Mouse (Mus musculus) embryonic facial prominence, embryonic 11.5 days (tissue): ENCODE measurements around the gene Vdac1. TPM values are rescaled to one million over a fixed set of nuclear protein-coding genes. Genes with fewer than 3 reads are reported as not detected.
A peak's percentile ranks its signal among the peaks of the same experiment; 100 is the strongest.

Source experiments
- ATAC-seq: fragments of 200-750 bp; cut with Nextera tagmentation; replicated peaks from 2 replicates; pipeline ENCODE4 v1.8.0; 2017; ENCODE audit warnings: low read depth; ENCODE audit not compliant: insufficient number of reproducible peaks, low FRiP score, low TSS enrichment
- DNase-seq: peaks from one replicate; pipeline ENCODE4 v3.0.0-alpha.2; 2015; ENCODE audit warnings: low spot score
- H3K27ac ChIP-seq: fragments of 300-500 bp; sonication (generic); replicated peaks from 2 replicates; pipeline ENCODE4 v1.5.1; 2014; ENCODE audit warnings: mild to moderate bottlenecking, low read depth, low read length, control low read depth
- H3K27me3 ChIP-seq: fragments of 300-500 bp; sonication (generic); 2 replicates; pipeline ENCODE4 v1.6.1; 2014; ENCODE audit warnings: mild to moderate bottlenecking, low read length, moderate library complexity, mixed read lengths; ENCODE audit not compliant: control insufficient read depth, insufficient read depth
- H3K36me3 ChIP-seq: fragments of 300-500 bp; sonication (generic); replicated peaks from 2 replicates; pipeline ENCODE4 v1.6.1; 2014; ENCODE audit warnings: low read depth, mild to moderate bottlenecking, low read length, moderate library complexity, mixed read lengths; ENCODE audit not compliant: control insufficient read depth, insufficient read depth
- H3K4me1 ChIP-seq: fragments of 300-500 bp; sonication (generic); 2 replicates; pipeline ENCODE4 v1.6.1; 2014; ENCODE audit warnings: low read length, mixed read lengths; ENCODE audit not compliant: control insufficient read depth, insufficient read depth
- H3K4me2 ChIP-seq: fragments of 300-500 bp; sonication (generic); 2 replicates; pipeline ENCODE4 v1.6.1; 2014; ENCODE audit warnings: low read depth, mild to moderate bottlenecking, control low read depth, low read length, moderate library complexity
- H3K4me3 ChIP-seq: fragments of 300-500 bp; sonication (generic); 2 replicates; pipeline ENCODE4 v1.5.1; 2014; ENCODE audit warnings: low read depth, low read length, control low read depth
- H3K9ac ChIP-seq: fragments of 300-500 bp; sonication (generic); replicated peaks from 2 replicates; pipeline ENCODE4 v1.6.1; 2014; ENCODE audit warnings: mild to moderate bottlenecking, control low read depth, low read length
- H3K9me3 ChIP-seq: fragments of 300-500 bp; sonication (generic); replicated peaks from 2 replicates; pipeline ENCODE4 v1.6.1; 2016; ENCODE audit warnings: mild to moderate bottlenecking, low read length, inconsistent platforms, mixed read lengths; ENCODE audit not compliant: control insufficient read depth
- WGBS: fragments of 180-500 bp; shearing (Covaris S2); extraction: QIAGEN DNeasy Blood & Tissue Kit; methylation state at CpG from one replicate; pipeline ENCODE4 v1.1.7; 2014; 5-methylcytosine and 5-hydroxymethylcytosine counted together
- polyA plus RNA-seq: library from polyadenylated mRNA; unstranded; fragments of >200 nt; fragmentation: Nextera tagmentation; extraction: Ambion mirVana; gene quantifications from 2 replicates; pipeline ENCODE4 v1.2.1, GENCODE M21; 2014

Vdac1 gene
- polyA plus RNA-seq, 1 experiment from 2014 or later: 222 TPM

GRCm38 (mm10) chr11:52339512-52339911 is 21.1 kb upstream of the Vdac1 start:
- no peak for ATAC-seq
- H3K27ac ChIP-seq: no peak overlapping the region
- WGBS: 94% methylated on average over 12 of the region's 12 CpGs
- no peak for DNase-seq
- H3K9me3 ChIP-seq: no peaks in the 10 kb centered on the region
- no peak overlapping the region for H3K9ac ChIP-seq
- no peak overlapping the region for H3K4me3 ChIP-seq
- H3K4me2 ChIP-seq: no peak overlapping the region
- no peaks in the 10 kb centered on the region for H3K4me1 ChIP-seq
- H3K27me3 ChIP-seq: no peaks in the 10 kb centered on the region
- no peaks in the 10 kb centered on the region for H3K36me3 ChIP-seq

GRCm38 (mm10) chr11:52340123-52340864 is 20.4 kb upstream of the Vdac1 start:
- DNase-seq: no peak
- no peaks in the 10 kb centered on the region for H3K4me1 ChIP-seq
- no peak overlapping the region for H3K27ac ChIP-seq
- no peaks in the 10 kb centered on the region for H3K27me3 ChIP-seq
- H3K9ac ChIP-seq: no peak overlapping the region
- no peaks in the 10 kb centered on the region for H3K9me3 ChIP-seq
- no peaks in the 10 kb centered on the region for H3K36me3 ChIP-seq
- 85% methylated on average over 12 of the region's 12 CpGs for WGBS
- ATAC-seq: no peak
- H3K4me2 ChIP-seq: no peak overlapping the region
- no peak overlapping the region for H3K4me3 ChIP-seq

- Histone ChIP-seq H3K36me3 (no peaks in the 10 kb centered on the region), H3K4me3 (no peak overlapping the region), H3K27ac (no peak overlapping the region), H3K9me3 (no peaks in the 10 kb centered on the region), H3K4me1 (no peaks in the 10 kb centered on the region), H3K27me3 (no peaks in the 10 kb centered on the region), H3K4me2 (no peak overlapping the region), H3K9ac (no peak overlapping the region)
- 55% methylated on average over 9 of the region's 9 CpGs for WGBS
- no peak for ATAC-seq
- no peak for DNase-seq
Measured at GRCm38 (mm10) chr11:52341001-52341400, 19.7 kb upstream of the Vdac1 start.

GRCm38 (mm10) chr11:52341476-52341875 is 19.2 kb upstream of the Vdac1 start:
- H3K36me3 ChIP-seq: no peaks in the 10 kb centered on the region
- H3K27ac ChIP-seq: no peak overlapping the region
- H3K27me3 ChIP-seq: no peaks in the 10 kb centered on the region
- no peak for DNase-seq
- H3K4me1 ChIP-seq: no peaks in the 10 kb centered on the region
- no peak overlapping the region for H3K4me2 ChIP-seq
- ATAC-seq: no peak
- no peaks in the 10 kb centered on the region for H3K9me3 ChIP-seq
- WGBS: 56% methylated on average over 5 of the region's 5 CpGs
- no peak overlapping the region for H3K9ac ChIP-seq
- H3K4me3 ChIP-seq: no peak overlapping the region

- Histone ChIP-seq H3K4me3 (no peak overlapping the region), H3K27me3 (no peaks in the 10 kb centered on the region), H3K4me2 (no peak overlapping the region), H3K9me3 (no peaks in the 10 kb centered on the region), H3K4me1 (no peaks in the 10 kb centered on the region), H3K27ac (no peak overlapping the region), H3K9ac (no peak overlapping the region), H3K36me3 (no peaks in the 10 kb centered on the region)
- WGBS: 86% methylated on average over 4 of the region's 4 CpGs
- DNase-seq (no peak), ATAC-seq (no peak)
Measured at GRCm38 (mm10) chr11:52342296-52342695, 18.4 kb upstream of the Vdac1 start.

- H3K36me3 ChIP-seq: no peaks in the 10 kb centered on the region
- no peak overlapping the region for H3K4me2 ChIP-seq
- H3K27me3 ChIP-seq: no peaks in the 10 kb centered on the region
- H3K9me3 ChIP-seq: no peaks in the 10 kb centered on the region
- 4% methylated on average over 6 of the region's 6 CpGs for WGBS
- ATAC-seq (no peak), DNase-seq (peak; percentile 94)
- H3K4me1 ChIP-seq: no peaks in the 10 kb centered on the region
- no peak overlapping the region for H3K27ac ChIP-seq
- no peak overlapping the region for H3K9ac ChIP-seq
- H3K4me3 ChIP-seq: no peak overlapping the region
Measured at GRCm38 (mm10) chr11:52343162-52343561, 17.5 kb upstream of the Vdac1 start.

- Histone ChIP-seq H3K27me3 (no peaks in the 10 kb centered on the region), H3K4me3 (no peak overlapping the region), H3K9ac (no peak overlapping the region), H3K4me1 (no peaks in the 10 kb centered on the region), H3K4me2 (no peak overlapping the region), H3K36me3 (no peaks in the 10 kb centered on the region), H3K9me3 (no peaks in the 10 kb centered on the region), H3K27ac (no peak overlapping the region)
- WGBS: 79% methylated on average over 12 of the region's 12 CpGs
- no peak for ATAC-seq
- DNase-seq: no peak
Measured at GRCm38 (mm10) chr11:52344991-52345777, 15.5 kb upstream of the Vdac1 start.
